Mouse (Mus musculus): ENCODE data around the gene Trappc11. TPM values are rescaled to one million over a fixed set of nuclear protein-coding genes. Genes with fewer than 3 reads are reported as not detected.
"Not testable (repeated sequence)": the region's sequence is repeated elsewhere in the genome, so short reads cannot be mapped to it uniquely, and the experiment has no call there.

Trappc11 gene
- total RNA-seq, 1 experiment from 2014 or later, result 60.4 TPM

- no peak for ATAC-seq (ENCODE audit: extremely low read depth, insufficient number of reproducible peaks, low FRiP score, poor library complexity, severe bottlenecking)
These were observed 38.6 kb downstream of the Trappc11 start for GRCm38 (mm10) chr8:47494602-47495153.

- ATAC-seq (ENCODE audit: extremely low read depth, insufficient number of reproducible peaks, low FRiP score, poor library complexity, severe bottlenecking), result no peak
These were observed 40.2 kb downstream of the Trappc11 start for GRCm38 (mm10) chr8:47493106-47493505.

- ATAC-seq (ENCODE audit: extremely low read depth, insufficient number of reproducible peaks, low FRiP score, poor library complexity, severe bottlenecking), result no peak
These were observed 46.0 kb downstream of the Trappc11 start for GRCm38 (mm10) chr8:47487231-47487630.

GRCm38 (mm10) chr8:47482354-47483071 lies 50.8 kb downstream of the Trappc11 start:
- ATAC-seq (ENCODE audit: extremely low read depth, insufficient number of reproducible peaks, low FRiP score, poor library complexity, severe bottlenecking), result no peak

GRCm38 (mm10) chr8:47480039-47480438 lies 53.2 kb downstream of the Trappc11 start:
- no peak for ATAC-seq (ENCODE audit: extremely low read depth, insufficient number of reproducible peaks, low FRiP score, poor library complexity, severe bottlenecking)

GRCm38 (mm10) chr8:47461650-47462049 lies 71.6 kb downstream of the Trappc11 start:
- ATAC-seq (ENCODE audit: extremely low read depth, insufficient number of reproducible peaks, low FRiP score, poor library complexity, severe bottlenecking), result no peak

GRCm38 (mm10) chr8:47459216-47459749 lies 74.0 kb downstream of the Trappc11 start:
- ATAC-seq (ENCODE audit: extremely low read depth, insufficient number of reproducible peaks, low FRiP score, poor library complexity, severe bottlenecking), result no peak

- ATAC-seq (ENCODE audit: extremely low read depth, insufficient number of reproducible peaks, low FRiP score, poor library complexity, severe bottlenecking), result no peak
These were observed 74.7 kb downstream of the Trappc11 start for GRCm38 (mm10) chr8:47458591-47458990.

- not testable (repeated sequence) for ATAC-seq (ENCODE audit: extremely low read depth, insufficient number of reproducible peaks, low FRiP score, poor library complexity, severe bottlenecking)
These were observed 84.1 kb downstream of the Trappc11 start for GRCm38 (mm10) chr8:47449211-47449610.

- ATAC-seq (ENCODE audit: extremely low read depth, insufficient number of reproducible peaks, low FRiP score, poor library complexity, severe bottlenecking), result no peak
These were observed 86.8 kb downstream of the Trappc11 start, which contains the start of gene Stox2 for GRCm38 (mm10) chr8:47446312-47447046. TSS of gene Stox2 (minus strand) at chr8:47446362.

Other genes starting within 250 kb of the Trappc11 start
- 0.12 and 0.70 TPM in 2 replicates for gene Stox2, start 87.1 kb downstream of the Trappc11 start, total RNA-seq (2017)
- gene Rwdd4a, start 194 bp upstream of the Trappc11 start, total RNA-seq (2017), result 11.4 and 12.4 TPM in 2 replicates
- gene Ing2, start 142.1 kb upstream of the Trappc11 start, total RNA-seq (2017), result 31.4 and 46.9 TPM in 2 replicates
- 41.9 and 45.7 TPM in 2 replicates for gene Cdkn2aip, start 180.5 kb upstream of the Trappc11 start, total RNA-seq (2017)

Data from neutrophil, adult 5-6 weeks (primary cell).